Mouse (Mus musculus) lung, postnatal 0 days (tissue): ENCODE data around the gene Cpeb3.

Experiments
- CTCF ChIP-seq: IDR thresholded peaks from 2 replicates; pipeline ENCODE4 v1.5.1; 2016; ENCODE audit warnings: antibody characterized with exemption, mild to moderate bottlenecking
- EP300 ChIP-seq: IDR thresholded peaks from 2 replicates; pipeline ENCODE4 v1.6.1; 2016; ENCODE audit warnings: antibody characterized with exemption, mild to moderate bottlenecking, control low read depth

GRCm38 (mm10) chr19:37059623-37060022 is 148.8 kb downstream of the Cpeb3 start:
- TF ChIP-seq EP300 (no peak), CTCF (no peak)
